Mouse (Mus musculus) erythroblast, embryonic 14.5 days (primary cell): ENCODE results near the gene Tshz2.

ENCODE experiments used
- GATA1 ChIP-seq: IDR thresholded peaks from 2 replicates; pipeline ENCODE4 v1.6.1; 2012; ENCODE audit warnings: low read length, inconsistent platforms, mixed read lengths
- TAL1 ChIP-seq: IDR thresholded peaks from 3 replicates; pipeline ENCODE4 v1.6.1; 2012; ENCODE audit warnings: low read length, inconsistent platforms, mixed read lengths

GRCm38 (mm10) chr2:169615998-169616397 is 16.8 kb upstream of the Tshz2 start:
- no peak for TF ChIP-seq GATA1
- no peak for TF ChIP-seq TAL1
